In the genomic region with DNA sequence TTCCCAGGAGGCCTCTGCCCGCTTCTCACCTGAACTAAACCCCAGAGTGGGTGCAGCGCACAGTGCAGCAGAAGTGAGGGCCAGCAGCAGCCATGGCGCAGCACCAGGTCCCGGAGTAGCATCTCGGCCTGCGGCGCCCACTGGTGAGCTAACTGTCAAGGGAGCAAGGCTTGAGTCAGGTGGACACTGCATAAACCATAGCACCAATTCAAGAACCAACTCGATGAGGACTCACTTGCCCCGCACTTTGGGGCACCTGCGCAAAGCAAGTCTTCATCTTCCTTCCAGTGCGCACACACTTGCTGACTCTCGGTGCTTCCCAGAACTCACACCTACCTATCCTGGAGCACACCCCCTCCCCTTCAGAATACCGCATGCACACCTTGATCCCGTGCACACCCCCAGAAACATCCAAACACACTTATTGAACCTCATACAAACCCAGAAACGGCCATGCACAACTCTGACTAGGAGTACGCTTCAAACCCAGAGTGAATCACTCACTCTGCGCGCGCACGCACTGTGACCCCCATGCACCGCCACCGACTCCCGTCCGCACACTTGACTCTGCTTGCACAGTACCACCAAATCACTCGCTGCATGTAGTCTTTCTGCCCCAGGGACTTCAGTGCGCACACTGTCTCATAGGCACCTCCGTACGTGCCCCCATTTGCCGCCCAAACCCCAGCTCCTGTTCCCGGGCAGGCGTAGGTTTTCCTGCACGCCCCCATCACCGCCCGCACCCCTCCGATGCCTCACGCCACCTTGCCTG, we compare ENCODE assay signal across 9 mouse cellular contexts. TPM values are rescaled to one million over a fixed set of nuclear protein-coding genes. Genes with fewer than 3 reads are reported as not detected.
DNase-seq lines count a peak whose midpoint lies in the region; ATAC-seq and TF ChIP-seq lines count a peak whose summit lies in the region.
"Had no signal": no experiment of that assay in that cellular context is flagged by ENCODE, and none has a peak within 500 bp of the region (broad histone marks: within the 10 kb centered on the region; RNA-seq: fewer than 3 reads in every experiment).

No protein-coding gene starts in this region.

- H3K9ac ChIP-seq in heart, embryonic 11.5 days (ENCODE audit: low read depth, low read length), result peak overlapping the region; percentile 78
- peak overlapping the region; percentile 56 for H3K9ac ChIP-seq in forebrain, embryonic 15.5 days (replicated peaks)
- H3K9ac ChIP-seq in liver, embryonic 14.5 days (replicated peaks), result no peak overlapping the region

- peaks cover 6% of the 10 kb centered on the region; the same call in 1 of the 2 replicates for H3K4me1 ChIP-seq in heart, embryonic 11.5 days (ENCODE audit: control insufficient read depth, insufficient read depth, low read length)
- peaks cover 13% of the 10 kb centered on the region for H3K4me1 ChIP-seq in forebrain, embryonic 15.5 days
- H3K4me1 ChIP-seq in liver, embryonic 14.5 days (replicated peaks; ENCODE audit: control insufficient read depth in 2 of 2, insufficient read depth in 2 of 2, low read length in 1 of 2), result no peaks in the 10 kb centered on the region

- H3K4me2 ChIP-seq in heart, embryonic 11.5 days, result peak overlapping the region; percentile 86
- peak overlapping the region; percentile 97 for H3K4me2 ChIP-seq in forebrain, embryonic 15.5 days (replicated peaks)
- peak overlapping the region; percentile 47 for H3K4me2 ChIP-seq in liver, embryonic 14.5 days (ENCODE audit: low read depth)

- H3K27ac ChIP-seq in heart, embryonic 11.5 days (ENCODE audit: low read depth, low read length), result no peak overlapping the region
- H3K27ac ChIP-seq in forebrain, embryonic 15.5 days (replicated peaks), result no peak overlapping the region
- H3K27ac ChIP-seq in liver, embryonic 14.5 days, result no peak overlapping the region

- no peaks in the 10 kb centered on the region for H3K36me3 ChIP-seq in heart, embryonic 11.5 days (ENCODE audit: control insufficient read depth, insufficient read depth, low read length)
- H3K36me3 ChIP-seq in forebrain, embryonic 15.5 days, result no peaks in the 10 kb centered on the region
- no peaks in the 10 kb centered on the region for H3K36me3 ChIP-seq in liver, embryonic 14.5 days (replicated peaks; ENCODE audit: control insufficient read depth, insufficient read depth, low read depth)

- TF ChIP-seq EP300 in liver, embryonic 14.5 days (IDR thresholded peaks at IDR 0.05; ENCODE audit: low read depth), result no peak

- peak; percentile 18; the same call in 1 of the 2 replicates for ATAC-seq in heart, embryonic 11.5 days (replicated peaks; ENCODE audit: insufficient number of reproducible peaks, low FRiP score, low TSS enrichment)
- ATAC-seq in forebrain, embryonic 15.5 days (replicated peaks), result peak; percentile 36
- ATAC-seq in liver, embryonic 14.5 days (ENCODE audit: insufficient read depth), result no peak

- H3K4me3 ChIP-seq in heart, embryonic 11.5 days (ENCODE audit: low read depth, low read length), result peak overlapping the region; percentile 69
- H3K4me3 ChIP-seq in forebrain, embryonic 15.5 days, result peak overlapping the region; percentile 59
- peak overlapping the region; percentile 24 to 42 for H3K4me3 ChIP-seq in liver, embryonic 14.5 days (ENCODE audit: insufficient read depth in 1 of 2, low read depth in 2 of 2, low read length in 2 of 2)

- DNase-seq in heart, adult 9 months (ENCODE audit: low spot score in 2 of 2), result no peak
- DNase-seq in WW6 (ENCODE audit: low read depth, low spot score), result peak; percentile 31
- DNase-seq in liver, embryonic 14.5 days (ENCODE audit: low read depth in 3 of 3, low spot score in 3 of 3), result no peak
- no peak for DNase-seq in spleen, postnatal 4 days (ENCODE audit: low spot score in 2 of 2)
- DNase-seq in urinary bladder, adult 2 months (ENCODE audit: low spot score), result no peak
- no peak for DNase-seq in right cerebral cortex, postnatal 14 days

- no peak for TF ChIP-seq CTCF in liver, embryonic 14.5 days (IDR thresholded peaks at IDR 0.05; ENCODE audit: low read depth)

- peaks cover 51% of the 10 kb centered on the region for H3K27me3 ChIP-seq in heart, embryonic 11.5 days (ENCODE audit: control insufficient read depth, insufficient read depth, low read length)
- H3K27me3 ChIP-seq in forebrain, embryonic 15.5 days, result peaks cover 18% of the 10 kb centered on the region; the same call in 1 of the 2 replicates
- H3K27me3 ChIP-seq in liver, embryonic 14.5 days (ENCODE audit: control insufficient read depth, insufficient read depth, low read length), result peaks cover 24% of the 10 kb centered on the region
- H3K27me3 ChIP-seq: CH12.LX had no signal

- 7% methylated on average over 36 of the region's 36 CpGs for WGBS in heart, embryonic 11.5 days (ENCODE audit: insufficient replicate concordance)
- WGBS in forebrain, embryonic 15.5 days, result 8% methylated on average over 36 of the region's 36 CpGs
- 10% methylated on average over 36 of the region's 36 CpGs for WGBS in liver, embryonic 14.5 days (ENCODE audit: insufficient replicate concordance)

- no peaks in the 10 kb centered on the region for H3K9me3 ChIP-seq in heart, embryonic 11.5 days (replicated peaks; ENCODE audit: control insufficient read depth, low read length)
- H3K9me3 ChIP-seq in forebrain, embryonic 15.5 days, result no peaks in the 10 kb centered on the region
- H3K9me3 ChIP-seq in liver, embryonic 14.5 days (ENCODE audit: control insufficient read depth, low read length), result no peaks in the 10 kb centered on the region

RNA-seq across cellular contexts. Expression of gene Prima1, which starts 0.5 kb away (rescaled TPM):
- polyA plus RNA-seq in heart, embryonic 11.5 days (2014; fragmentation: Nextera tagmentation; extraction: Ambion mirVana), result 0.19 and 0.41 TPM in 2 replicates
- 0.23 and 0.25 TPM in 2 replicates for polyA plus RNA-seq in forebrain, embryonic 15.5 days (2015; fragmentation: Nextera tagmentation; extraction: Ambion mirVana)
- polyA plus RNA-seq in liver, embryonic 14.5 days (2012; rRNA removed), result not detected in 2 replicates
- not detected in 2 replicates for polyA plus RNA-seq in liver, embryonic 14.5 days (2014; fragmentation: Nextera tagmentation; extraction: Ambion mirVana)
- 7.5 and 8.4 TPM in 2 replicates for polyA plus RNA-seq in urinary bladder, adult 2 months (2012; rRNA removed)

Comparison
In these comparisons a context has a peak if more than half of its experiments do, and no peak if none do; other contexts are left out.
1. H3K4me2 ChIP-seq: peak in every context shown above with its lines; median percentile 97 in forebrain, embryonic 15.5 days; 86 in heart, embryonic 11.5 days; 47 in liver, embryonic 14.5 days.